Mouse (Mus musculus): ENCODE measurements around the gene Car5b.

DNA sequence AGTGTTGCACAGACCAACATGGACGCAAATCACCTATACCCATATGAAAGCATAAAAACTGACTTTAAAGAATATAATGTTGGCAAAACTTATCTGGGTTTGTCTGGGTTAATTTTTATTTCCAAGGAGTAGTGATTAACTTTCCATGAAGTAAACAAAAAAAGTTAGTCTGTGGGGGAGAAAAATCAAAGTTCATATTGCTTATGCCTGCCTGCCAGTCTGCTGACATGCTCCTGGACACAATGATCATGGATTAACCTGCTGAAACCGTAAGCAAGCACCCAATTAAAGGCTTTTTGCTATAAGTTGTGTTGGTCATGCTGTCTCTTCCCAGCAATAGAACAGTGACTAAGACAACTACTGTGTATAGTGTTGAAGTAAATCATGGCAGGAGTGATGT, 7.6 kb upstream of the Car5b start:
- TF ChIP-seq POLR2A (IDR thresholded peaks at IDR 0.05; ENCODE audit: borderline replicate concordance, extremely low read depth, low read depth, low read length) (no peak), CTCF (IDR thresholded peaks at IDR 0.05; ENCODE audit: insufficient read depth, low read length) (no peak)

All from lung, adult 2 months (tissue).